Mouse (Mus musculus) erythroblast, adult 5-6 weeks (primary cell): ENCODE measurements around the gene Gse1. TPM values are rescaled to one million over a fixed set of nuclear protein-coding genes. Genes with fewer than 3 reads are reported as not detected.

Source experiments
- ATAC-seq: replicated peaks from 2 replicates; pipeline ENCODE4 v1.8.0; 2016; ENCODE audit warnings: moderate number of reproducible peaks, mild to moderate bottlenecking, moderate TSS enrichment, inconsistent platforms; ENCODE audit not compliant: poor library complexity, low FRiP score, severe bottlenecking
- total RNA-seq, 2 experiments: library from RNA; stranded (forward) in 1 of 2; stranded (reverse) in 1 of 2; fragments of 150-400 nt in 1 of 2; fragments of 200-764, 138-1000 nt in 1 of 2; gene quantifications; 2 replicates each; pipeline versions ENCODE4 v1.2.3 to v1.2.4; 2015 to 2017; ENCODE audit warnings: low replicate concordance in 2 of 2

The Gse1 gene
- total RNA-seq, 2 experiments from 2014 or later: 30.0 to 38.3 TPM

DNA sequence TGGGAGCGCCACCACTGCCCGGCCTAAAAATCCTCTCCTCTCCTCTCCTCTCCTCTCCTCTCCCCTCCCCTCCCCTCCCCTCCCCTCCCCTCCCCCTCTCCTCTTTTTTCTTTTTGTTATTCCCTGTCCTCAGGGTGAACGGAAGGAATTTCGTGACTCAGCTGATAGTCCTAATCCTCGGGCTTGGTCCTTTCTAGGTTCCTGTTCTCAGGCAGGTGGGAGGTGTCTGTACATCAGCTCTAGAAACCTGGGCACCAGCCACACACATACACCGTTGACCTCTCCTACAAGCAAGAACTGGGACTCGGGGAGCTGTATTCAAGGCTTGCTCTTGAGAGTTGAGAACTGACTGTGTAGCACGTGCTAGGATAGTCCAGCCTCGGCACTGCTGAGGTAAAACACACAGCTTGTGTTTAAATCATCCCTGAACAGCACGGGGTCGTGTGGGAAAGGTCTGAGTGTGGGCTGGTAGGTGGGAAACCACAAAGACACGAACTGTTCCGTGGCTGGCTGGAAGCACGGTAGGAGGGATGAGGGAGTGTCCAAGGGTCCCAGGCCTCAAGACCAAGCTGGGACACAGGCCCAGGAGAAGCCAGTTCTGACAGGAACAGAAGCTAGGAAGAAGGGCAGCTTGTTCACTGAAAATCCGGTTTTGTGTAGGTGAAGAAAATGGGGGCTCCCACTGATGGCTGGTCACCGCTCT lies 302.8 kb downstream of the Gse1 start:
- ATAC-seq: no peak

- no peak for ATAC-seq
These were observed 303.7 kb downstream of the Gse1 start for GRCm38 (mm10) chr8:120531775-120532516.

GRCm38 (mm10) chr8:120532517-120533215 lies 304.4 kb downstream of the Gse1 start:
- ATAC-seq: no peak

DNA sequence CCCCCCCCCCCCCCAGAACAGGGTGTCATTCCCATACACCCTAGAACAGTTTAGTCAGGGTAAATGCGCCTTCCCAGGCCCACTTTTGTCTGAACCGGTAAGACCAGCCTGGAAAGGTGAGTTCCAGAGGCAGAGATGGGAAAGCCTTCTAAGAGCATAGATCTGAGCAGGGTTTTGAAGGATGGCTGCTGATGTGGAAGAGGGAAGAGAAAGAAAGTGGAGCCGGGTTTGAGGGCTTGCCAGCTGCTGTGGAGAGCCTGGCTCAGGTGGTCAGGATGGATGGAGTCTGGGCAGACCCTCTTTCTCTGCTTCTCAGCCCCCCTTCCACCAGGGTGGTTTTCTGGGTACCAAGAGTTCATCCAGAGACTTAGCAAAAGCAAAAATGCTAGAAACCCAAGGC lies 305.1 kb downstream of the Gse1 start:
- ATAC-seq: no peak

DNA sequence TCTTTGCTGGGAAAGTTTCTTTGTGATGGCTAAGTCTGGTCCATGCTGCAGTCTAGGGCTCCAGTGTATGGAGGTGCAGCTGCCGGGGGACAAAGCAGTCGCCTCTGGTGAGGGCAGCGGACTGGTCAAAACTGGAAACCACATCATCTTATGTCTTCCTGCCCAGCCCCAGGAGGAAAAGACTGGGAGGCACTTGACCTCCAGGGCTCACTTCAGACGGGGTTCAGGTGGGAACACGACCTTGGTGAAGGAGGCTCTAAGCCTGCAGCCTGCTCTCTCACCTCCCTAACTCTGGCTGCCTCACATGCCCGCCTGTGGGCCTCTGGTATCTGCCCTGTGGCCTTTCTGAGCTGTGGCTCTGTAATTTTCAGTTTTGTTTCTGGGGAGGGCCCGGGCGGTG lies 305.8 kb downstream of the Gse1 start:
- no peak for ATAC-seq

DNA sequence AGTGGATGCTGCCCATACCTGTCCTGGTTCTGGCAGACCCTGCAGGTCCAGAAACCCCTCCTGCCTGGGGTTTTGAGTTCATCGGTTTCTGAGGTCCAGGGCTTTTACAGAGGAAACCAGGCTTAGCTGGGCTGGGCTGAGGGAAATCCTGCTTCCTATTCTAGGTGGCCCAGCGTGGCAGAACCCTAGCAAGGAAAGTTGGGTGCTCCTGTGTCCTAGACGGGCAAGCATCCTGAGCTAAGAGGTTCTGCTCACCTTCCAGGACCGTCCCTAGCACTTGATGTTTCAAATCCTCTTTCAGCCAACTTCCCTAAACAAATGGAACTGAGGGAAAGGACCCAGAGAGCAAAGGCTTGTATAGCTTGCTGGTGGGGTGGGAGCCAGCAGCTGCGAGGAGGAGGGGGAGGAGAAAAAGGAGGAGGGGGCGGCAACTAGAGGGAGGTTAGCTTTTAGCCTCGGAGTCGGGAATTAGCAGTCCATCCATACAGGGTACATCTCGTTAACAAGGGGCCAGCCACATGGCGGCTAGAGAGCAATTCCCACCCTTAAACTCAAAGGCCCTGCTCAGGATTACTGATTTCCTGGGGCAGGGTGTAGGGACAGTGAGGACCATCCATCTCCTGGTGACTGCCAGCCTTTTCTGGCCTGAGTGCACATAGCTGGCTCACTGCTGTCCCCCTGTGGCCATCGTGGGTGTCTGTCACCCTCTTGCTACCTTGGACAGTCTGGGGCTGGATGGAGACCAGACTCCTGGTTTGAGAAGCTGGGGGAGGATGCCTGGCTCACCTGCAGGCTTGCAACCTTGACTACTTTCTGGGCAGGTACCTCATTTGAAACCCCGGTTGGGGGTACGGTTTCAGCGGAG lies 306.5 kb downstream of the Gse1 start:
- peak; percentile 68 for ATAC-seq

GRCm38 (mm10) chr8:120535452-120536305 lies 307.4 kb downstream of the Gse1 start:
- no peak for ATAC-seq

DNA sequence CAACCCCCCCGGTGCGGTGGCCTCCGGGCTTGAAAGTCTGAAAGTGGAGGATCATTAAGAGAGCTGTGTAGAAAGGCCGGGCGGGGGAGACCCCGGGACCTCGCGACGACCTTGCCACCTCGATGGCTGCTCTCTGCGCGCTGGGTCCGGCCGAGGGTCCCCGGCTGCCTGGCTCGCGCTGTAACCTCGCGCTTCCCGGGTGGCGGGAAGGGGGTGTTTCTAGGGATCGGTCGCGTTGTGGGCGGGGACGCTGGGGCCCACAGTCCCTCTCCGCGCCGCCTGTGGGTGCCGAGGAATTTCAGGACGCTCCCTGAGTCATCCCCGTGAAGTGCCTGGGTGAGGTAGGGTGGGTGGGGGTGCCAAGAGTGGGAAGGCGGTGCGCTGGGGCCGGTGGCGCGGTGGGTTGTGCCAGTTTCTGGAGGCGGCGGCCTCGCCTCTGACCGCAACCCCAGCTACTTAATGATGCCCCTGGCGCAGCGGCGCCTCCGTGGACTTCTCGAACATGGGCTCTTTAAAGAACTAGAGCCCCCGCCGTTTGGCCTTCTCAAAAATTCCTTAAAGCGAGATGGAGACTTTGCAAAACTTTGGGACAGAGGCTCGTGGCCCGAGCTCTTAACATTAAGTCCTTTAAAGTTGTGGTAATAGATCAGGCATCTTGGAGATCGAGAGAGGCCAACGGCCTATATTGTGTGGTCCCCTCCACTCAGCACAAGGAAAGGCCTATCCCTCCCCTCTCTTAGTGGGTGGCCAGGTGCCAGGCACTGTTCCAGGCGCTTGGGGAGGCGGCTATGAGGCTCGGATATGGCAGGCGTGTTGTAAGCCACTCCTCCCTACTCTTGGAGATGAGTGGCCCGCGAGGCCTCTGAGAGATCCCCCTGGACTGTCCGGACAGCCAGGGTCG lies 308.3 kb downstream of the Gse1 start:
- ATAC-seq: peak; percentile 3

DNA sequence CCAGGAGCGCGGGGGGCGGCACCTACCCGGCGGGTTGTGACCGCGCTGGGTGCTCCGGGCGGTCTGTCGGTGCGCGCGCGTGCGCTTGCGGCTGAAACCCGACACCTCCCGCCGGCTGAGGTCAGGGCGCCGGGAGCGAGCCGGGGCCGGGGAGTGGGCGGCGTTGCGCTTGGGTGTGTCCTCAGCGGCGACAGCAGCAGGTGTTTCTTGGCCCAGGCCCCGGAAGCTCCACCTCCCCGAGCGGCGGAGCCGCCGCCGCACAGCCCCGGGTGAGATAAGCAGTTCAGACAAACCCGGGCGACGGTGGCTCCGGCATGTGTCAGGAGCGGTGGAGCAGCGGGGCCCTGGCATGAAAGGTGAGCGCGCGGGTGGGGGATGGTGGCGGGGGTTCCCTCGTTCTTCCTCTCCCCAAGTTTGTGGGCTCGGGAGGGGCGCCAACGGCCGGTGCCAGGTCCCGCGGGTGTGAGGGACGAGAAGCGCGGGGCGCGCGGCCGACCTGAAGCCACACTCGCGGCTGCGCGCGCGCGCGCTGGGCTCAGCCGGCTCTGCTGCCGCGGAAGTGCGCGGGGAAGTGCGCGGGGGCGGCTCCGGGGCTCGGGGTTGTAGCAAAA lies 309.1 kb downstream of the Gse1 start:
- ATAC-seq: peak; percentile 65

GRCm38 (mm10) chr8:120537818-120538396 lies 309.7 kb downstream of the Gse1 start:
- no peak for ATAC-seq

DNA sequence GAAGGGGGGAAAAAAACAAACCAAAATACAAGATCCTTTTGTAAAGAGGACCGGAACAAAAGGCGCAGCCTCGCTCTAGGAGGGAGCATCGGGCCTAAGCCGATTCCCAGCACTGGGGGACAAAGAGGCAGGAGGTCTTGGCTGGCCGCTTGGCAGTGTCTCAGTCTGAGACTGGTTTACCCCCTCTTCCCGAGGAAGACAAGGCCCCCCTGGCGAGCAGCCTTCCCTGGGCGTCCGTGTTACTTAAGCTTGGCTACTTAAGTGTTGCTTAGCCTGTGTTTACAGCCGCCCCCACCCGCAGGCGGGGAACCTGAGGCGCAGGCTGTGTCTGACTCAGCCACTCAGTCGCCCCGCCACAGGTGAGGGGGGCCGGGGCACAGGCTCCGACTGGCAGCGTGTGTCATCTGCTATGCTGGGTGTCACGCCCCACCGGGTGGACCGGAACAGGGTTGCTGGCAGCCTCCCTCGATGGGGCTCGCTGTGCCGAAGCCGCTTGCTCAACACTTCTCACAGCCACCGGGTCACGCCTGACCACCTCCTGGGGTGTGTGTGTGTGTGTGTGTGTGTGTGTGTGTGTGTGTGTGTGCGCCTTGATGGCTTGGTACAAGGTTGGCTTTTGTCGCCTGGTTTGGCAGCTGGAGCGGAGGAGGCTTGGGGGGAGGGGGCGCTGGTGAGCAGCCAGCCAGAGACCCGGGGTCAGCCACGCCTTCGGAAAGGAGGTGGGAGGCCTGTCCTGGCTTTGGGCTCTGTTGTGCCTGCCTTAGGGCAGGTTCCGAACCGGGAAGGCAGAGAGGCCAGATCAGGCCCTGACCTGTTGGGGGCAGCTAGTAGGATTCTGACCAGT lies 310.4 kb downstream of the Gse1 start:
- peak; percentile 44 for ATAC-seq

- ATAC-seq: no peak
These were observed 311.1 kb downstream of the Gse1 start for GRCm38 (mm10) chr8:120539381-120539774.

DNA sequence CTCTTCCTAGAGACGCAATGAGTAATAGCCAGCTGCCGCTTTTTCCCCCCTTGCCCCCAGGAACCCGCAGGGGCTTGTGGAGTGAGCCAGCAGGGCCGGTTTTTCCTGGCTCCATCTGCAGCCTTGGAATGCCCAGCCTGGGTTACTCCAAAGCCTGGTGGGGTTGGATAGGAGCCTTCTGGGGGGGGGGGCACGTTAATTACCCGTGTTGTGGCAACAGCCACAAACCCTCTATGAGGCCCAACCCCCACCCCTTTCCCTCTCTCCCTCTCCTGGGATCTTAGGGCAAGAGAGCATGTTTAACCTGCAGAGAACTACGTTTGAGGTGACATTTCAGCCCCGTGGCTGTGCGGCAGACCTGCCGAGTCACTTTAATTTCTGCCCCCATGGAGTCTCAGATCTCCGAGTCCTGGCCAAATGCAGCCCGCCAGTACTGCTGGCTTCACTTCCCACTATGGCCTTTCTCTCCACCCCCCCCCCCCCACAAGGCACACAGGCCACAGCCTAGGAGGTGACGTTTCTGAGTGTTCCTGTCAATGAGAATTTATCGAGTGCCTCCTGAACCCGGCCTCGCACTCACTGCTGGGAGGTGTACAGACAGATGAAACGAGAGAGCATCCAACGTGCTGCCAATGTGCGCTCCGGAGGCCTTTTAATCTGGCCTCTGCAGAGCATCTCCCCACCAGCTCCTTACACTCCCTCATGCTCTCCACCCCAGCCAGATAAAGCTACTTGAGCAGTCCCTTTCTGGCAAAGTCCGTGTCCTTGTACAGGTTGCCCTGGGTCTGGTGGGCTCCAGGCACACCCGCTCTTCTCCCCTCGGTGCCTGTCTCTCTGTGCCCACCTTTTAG lies 311.7 kb downstream of the Gse1 start:
- ATAC-seq: peak; percentile 66

- no peak for ATAC-seq
These were observed 314.7 kb downstream of the Gse1 start for GRCm38 (mm10) chr8:120542995-120543394.

GRCm38 (mm10) chr8:120543416-120544055 lies 315.3 kb downstream of the Gse1 start:
- ATAC-seq: no peak
